Mouse (Mus musculus) spleen, adult 2 months (tissue): ENCODE measurements around the gene Rfesd.

Source experiments
- CTCF ChIP-seq: fragments of 200-500 bp; IDR thresholded peaks from 2 replicates; pipeline ENCODE4 v1.5.1; 2011; ENCODE audit warnings: mild to moderate bottlenecking, inconsistent platforms; ENCODE audit not compliant: insufficient read depth, insufficient read length, insufficient replicate concordance; ENCODE audit errors: extremely low read depth
- POLR2A ChIP-seq: fragments of 200-500 bp; IDR thresholded peaks from 2 replicates; pipeline ENCODE4 v1.6.1; 2011; ENCODE audit warnings: low read depth, low read length, inconsistent platforms

- TF ChIP-seq CTCF: no peak
- no peak for TF ChIP-seq POLR2A
These were observed 51.7 kb downstream of the Rfesd start, which contains the start of gene Spata9 for GRCm38 (mm10) chr13:75966850-75967249.
